Mouse (Mus musculus): ENCODE data around the gene Lepr.
A peak's percentile ranks its signal among the peaks of the same experiment; 100 is the strongest.
"Not testable (repeated sequence)": the region's sequence is repeated elsewhere in the genome, so short reads cannot be mapped to it uniquely, and the experiment has no call there.

Lepr gene

GRCm38 (mm10) chr4:101718991-101719580 is 1.9 kb downstream of the Lepr start:
- DNase-seq, result no peak

GRCm38 (mm10) chr4:101721705-101722104 is 4.5 kb downstream of the Lepr start:
- DNase-seq, result no peak

- DNase-seq, result no peak
These were observed 24.8 kb downstream of the Lepr start for GRCm38 (mm10) chr4:101741973-101742372.

DNA sequence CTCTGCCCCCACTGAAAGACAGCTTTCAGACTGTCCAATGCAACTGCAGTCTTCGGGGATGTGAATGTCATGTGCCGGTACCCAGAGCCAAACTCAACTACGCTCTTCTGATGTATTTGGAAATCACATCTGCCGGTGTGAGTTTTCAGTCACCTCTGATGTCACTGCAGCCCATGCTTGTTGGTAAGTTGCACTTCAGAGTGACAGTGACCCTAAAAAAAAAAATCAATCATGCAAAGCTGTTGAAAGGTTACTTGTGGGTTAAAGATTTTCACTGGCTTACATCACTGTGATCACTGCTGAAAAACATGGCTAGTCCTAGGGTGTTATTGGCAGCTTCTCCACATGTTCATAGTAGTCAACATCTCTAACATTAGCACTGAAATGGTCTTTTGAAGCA is 28.3 kb downstream of the Lepr start:
- DNase-seq, result no peak

GRCm38 (mm10) chr4:101760490-101760889 is 43.3 kb downstream of the Lepr start:
- no peak for DNase-seq

- DNase-seq, result not testable (repeated sequence)
These were observed 126.7 kb downstream of the Lepr start, which contains the start of gene B020004J07Rik for GRCm38 (mm10) chr4:101843923-101844322. Gene B020004J07Rik, minus strand, starts transcription at chr4:101844023.

DNA sequence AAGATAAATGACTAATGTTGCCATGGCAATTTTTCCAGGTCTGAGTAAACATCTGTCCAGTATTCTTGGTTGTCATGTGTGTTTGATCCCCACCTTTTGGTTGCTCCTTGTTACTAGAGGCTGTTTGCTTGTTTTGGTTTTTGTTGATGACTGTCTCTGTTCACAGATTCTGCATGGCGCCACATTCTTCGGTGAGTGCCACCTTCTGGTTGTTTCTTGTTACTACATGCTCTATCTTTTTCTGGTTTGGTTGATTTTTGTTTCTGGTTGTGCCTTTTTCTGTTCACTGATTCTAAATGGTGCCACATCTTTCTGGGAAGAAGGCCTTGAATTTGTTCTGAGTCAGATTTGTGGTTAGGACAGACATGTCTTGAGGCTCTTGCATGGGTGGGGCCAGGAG is 133.7 kb downstream of the Lepr start:
- no peak for DNase-seq

DNA sequence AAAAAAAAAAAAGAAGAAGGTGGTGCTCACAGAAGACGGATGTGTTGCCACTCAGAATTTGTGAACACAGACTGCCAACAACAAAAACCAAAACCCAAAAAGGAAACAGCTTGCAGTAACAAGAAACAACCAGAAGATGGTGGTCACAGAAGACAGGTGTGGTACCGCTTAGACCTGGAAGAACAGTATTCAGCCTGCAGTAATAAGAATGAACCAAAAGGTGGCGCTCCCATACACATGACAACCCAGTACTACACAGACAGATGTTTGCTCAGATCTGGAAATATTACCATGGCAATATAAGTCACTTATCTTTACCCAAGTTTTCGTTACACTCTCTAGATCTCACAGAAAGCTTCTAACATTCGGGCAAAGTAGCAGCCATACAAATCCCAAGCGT is 143.7 kb downstream of the Lepr start:
- peak; percentile 32 for DNase-seq

- no peak for DNase-seq
These were observed 145.1 kb downstream of the Lepr start for GRCm38 (mm10) chr4:101862289-101862688.
